Mouse (Mus musculus) T-cell, adult 2 months (primary cell): ENCODE measurements around the gene Nfu1.
A peak's percentile ranks its signal among the peaks of the same experiment; 100 is the strongest.
"Not testable (repeated sequence)": the region's sequence is repeated elsewhere in the genome, so short reads cannot be mapped to it uniquely, and the experiment has no call there.

Source experiments
- DNase-seq: peaks from one replicate; pipeline ENCODE4 v3.0.0; 2022; ENCODE audit warnings: low spot score

Gene Nfu1

DNA sequence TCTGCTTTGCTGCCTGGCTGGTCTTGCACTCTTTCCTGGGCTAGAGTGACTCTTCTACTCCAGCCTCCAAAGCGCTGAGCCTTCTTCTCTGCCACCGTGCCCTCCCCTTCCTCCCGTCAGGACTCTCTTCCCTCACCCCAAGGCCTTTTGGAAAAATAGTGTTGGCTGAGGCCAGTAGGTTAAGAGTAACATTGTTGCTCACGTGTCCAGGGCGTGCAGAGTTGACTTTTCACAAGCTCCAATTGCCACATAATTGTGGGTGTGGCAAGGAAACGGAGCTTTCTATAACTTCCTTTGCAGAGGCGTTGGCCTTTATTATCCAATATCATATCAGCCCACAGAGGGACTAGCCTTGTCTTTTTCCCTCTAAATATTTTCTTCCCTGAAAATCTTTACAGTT is 17.9 kb downstream of the Nfu1 start:
- no peak for DNase-seq

- DNase-seq = no peak
Observed at GRCm38 (mm10) chr6:87028881-87029280, 19.8 kb downstream of the Nfu1 start.

GRCm38 (mm10) chr6:87031310-87031709 is 22.3 kb downstream of the Nfu1 start:
- DNase-seq = not testable (repeated sequence)

DNA sequence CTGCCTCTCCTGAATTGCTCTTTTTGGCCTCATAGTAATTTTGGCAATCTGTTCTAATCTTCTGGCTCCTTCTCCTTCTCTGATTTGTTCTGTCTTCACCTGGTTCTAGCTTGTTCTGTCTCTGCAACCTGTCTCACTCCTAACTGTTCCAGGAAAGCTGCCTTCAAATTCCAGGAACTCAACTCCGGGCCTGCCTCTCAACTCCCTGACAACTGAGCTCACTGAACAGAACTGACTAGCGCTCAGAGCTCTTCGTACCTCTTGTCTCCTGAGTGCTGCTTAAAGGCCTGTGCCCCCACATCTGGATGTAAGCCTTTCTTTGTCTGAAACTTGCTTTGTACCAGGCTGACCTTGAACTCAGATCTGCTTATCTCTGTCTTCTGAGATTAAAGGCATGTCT is 23.4 kb downstream of the Nfu1 start:
- DNase-seq = no peak

DNA sequence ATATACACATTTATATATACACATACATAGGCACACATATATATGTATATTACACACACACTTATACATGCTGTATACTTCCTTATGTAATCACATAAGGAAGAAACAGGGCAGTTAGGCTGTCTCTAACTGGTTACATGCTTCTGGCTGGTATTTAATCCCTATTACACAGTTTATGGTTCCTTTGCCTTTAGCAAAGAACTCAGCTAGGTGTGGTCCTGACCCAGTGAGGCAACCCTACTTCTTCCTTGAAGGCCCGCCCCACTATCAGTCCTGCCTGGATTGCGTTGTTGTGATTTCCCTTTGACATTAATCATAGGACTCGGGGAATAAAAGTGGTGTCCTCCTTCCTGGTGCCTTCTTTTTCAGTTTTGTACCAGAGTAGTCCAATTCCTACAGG is 25.4 kb downstream of the Nfu1 start:
- no peak for DNase-seq

- DNase-seq = peak; percentile 46
Observed at GRCm38 (mm10) chr6:87037826-87038620, 29.0 kb downstream of the Nfu1 start.

DNA sequence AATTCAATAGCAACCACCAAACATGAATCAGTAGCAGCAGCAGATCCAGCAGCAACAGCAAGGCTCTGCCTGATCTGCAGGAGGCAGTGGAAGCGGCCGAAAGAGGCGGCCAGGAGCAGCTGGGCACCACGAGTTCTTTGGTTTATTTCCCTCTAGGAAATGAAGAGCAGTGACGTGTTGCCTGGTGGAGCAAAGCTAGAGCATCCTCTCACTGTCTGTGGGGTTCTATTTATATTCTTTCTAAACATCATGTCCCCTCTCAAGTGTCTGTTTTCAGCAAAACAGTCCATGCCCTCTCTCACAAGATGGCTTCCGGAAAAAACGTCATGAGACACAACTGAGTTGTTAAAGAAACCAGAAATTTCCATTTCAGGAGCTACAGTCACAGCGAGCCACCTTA is 30.1 kb downstream of the Nfu1 start:
- DNase-seq = no peak

GRCm38 (mm10) chr6:87040971-87041370 is 31.9 kb downstream of the Nfu1 start:
- DNase-seq = peak; percentile 75

GRCm38 (mm10) chr6:87041431-87041830 is 32.4 kb downstream of the Nfu1 start:
- DNase-seq = no peak

DNA sequence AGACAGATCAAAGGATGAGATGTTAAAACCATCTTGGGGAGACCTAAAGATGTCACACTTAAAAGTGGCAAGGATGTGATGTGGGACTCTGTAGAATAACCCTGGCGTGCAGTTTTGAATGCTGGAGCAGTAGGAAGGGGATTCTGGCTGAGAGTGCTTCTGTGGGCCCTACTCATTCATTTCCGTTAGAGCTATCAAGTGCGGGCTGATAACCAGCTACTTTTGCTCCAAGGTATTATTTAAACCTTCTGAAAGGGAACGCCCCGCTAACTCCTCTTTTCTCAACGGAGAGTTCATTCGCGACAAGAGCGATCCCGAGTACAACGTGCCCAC is 32.9 kb downstream of the Nfu1 start:
- DNase-seq = no peak

DNA sequence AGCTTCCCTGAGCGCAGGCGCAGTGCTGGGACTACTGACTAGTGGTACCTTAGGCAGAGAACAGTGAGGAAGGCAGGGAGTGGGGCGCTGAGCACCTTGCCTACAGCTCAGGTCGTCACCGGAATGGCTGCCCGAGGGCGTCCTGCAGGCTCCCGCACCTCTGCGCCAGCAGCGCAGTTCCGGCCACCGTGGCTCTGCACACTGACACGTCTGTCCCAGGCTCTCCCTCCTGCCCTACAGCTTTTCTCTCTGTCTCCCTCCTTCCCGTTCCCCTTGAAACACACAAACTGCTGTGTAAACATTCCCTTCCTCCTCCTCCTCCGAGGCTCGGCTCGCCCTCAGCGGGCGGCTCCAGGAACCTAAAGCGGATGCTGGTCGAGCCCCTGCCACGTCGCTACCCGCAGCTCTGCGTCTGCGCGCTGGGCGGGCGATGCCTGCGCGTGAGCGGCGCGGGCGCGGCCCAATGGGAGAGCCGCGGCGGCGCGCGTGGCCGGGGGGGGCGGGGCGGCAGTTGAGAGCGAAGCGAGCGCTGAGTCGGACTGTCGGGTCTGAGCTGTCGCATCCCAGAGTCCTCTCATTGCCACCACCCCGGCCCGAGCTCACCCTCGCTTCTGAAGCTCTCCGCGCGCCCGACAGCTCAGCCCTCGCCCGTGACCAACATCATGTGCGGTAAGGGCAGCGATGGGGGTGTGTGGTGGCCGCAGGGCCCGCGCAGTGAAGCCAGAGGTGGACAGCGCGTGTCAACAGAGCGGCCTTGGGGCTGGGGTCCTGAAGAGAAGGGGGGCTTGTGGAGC is 33.5 kb downstream of the Nfu1 start, which contains the start of gene Gfpt1:
TSS of gene Gfpt1 (plus strand) at position 510 of the 794 bp plus-strand sequence.
- DNase-seq = peak; percentile 96

DNA sequence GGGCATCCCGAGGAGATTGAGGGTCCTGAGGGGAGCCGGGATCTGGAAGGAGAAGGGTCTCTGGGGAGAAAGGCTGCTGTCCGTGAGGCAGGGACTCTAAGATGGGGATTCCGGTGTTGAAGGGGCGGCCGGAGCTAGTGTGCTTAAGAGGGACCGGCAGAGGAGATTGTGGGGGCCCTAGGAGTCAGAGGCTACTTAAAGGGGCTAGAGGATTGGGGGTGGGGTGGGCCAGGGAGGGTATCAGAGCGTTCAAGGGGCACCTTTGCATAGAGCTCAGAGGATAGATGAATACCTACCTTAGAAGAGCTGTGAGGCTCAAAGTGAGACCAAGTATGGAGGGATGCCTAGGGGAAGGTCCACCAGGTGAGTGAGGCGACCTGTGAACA is 34.1 kb downstream of the Nfu1 start:
- DNase-seq = no peak

- no peak for DNase-seq
Observed at GRCm38 (mm10) chr6:87044895-87045294, 35.9 kb downstream of the Nfu1 start.

- DNase-seq = no peak
Observed at GRCm38 (mm10) chr6:87045507-87045906, 36.5 kb downstream of the Nfu1 start.

GRCm38 (mm10) chr6:87048712-87049111 is 39.7 kb downstream of the Nfu1 start:
- not testable (repeated sequence) for DNase-seq

DNA sequence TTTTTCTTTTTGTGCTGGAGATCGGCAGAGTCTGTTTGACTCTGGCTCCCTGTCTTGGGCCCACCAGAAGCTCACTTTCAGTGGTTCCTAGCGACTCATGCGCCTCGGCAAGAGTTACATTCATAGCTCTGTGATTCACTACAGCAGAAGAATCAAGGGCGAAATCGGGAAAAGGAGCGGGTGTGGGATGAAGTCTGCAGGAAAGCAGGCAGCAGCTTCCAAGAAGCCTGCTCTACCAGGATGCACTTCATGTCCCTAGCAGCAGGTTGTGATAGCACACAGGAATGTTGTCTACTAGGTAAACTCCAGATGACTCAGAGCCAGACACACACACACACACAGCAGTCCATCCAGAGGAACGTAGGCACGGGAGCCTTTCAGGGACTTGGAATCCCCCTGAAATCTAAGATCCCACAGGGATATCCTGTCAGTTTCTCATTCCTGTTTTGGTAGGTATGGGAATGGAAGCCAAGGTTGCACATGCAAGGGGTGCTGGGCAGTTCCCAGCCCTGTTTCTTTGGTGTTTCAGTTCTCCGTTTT is 42.9 kb downstream of the Nfu1 start:
- no peak for DNase-seq

- no peak for DNase-seq
Observed at GRCm38 (mm10) chr6:87054193-87054592, 45.2 kb downstream of the Nfu1 start.

DNA sequence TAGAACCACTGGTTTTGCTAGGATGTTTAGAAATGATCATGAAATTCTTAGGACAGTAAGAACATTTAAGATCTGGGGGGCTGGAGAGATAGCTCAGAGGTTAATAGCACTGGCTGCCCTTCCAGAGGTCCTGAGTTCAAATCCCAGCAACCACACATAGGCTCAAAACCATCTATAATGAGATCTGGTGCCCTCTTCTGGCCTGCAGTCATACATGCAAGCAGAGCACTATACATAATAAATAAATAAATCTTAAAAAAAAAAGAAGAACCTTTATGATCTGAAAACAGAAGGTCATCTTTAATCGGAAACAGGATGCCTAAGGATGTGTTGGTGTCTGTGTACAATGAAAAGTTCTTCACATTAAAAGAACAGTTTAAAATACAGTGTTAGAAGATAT is 50.7 kb downstream of the Nfu1 start:
- no peak for DNase-seq

GRCm38 (mm10) chr6:87063586-87063985 is 54.5 kb downstream of the Nfu1 start:
- DNase-seq = no peak

DNA sequence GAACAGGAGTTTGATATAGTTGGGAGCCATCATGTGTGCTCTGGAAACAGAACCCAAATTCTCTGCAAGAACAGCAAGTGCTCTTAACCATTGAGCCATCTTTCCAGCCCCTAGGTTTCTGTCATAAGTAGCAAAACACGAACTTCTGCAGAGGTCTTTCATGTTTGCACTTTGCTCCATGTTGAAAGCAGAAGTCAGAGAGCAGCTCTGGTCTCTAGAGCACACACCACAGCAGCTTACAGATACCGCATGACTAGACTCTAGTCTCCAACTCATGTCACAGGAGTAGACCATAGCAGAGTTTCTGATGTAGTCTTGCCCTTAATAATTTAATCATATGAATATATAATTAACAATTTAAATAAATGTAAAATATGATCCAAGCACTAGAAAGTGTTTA is 59.2 kb downstream of the Nfu1 start:
- no peak for DNase-seq

- no peak for DNase-seq
Observed at GRCm38 (mm10) chr6:87069195-87069900, 60.3 kb downstream of the Nfu1 start.

DNA sequence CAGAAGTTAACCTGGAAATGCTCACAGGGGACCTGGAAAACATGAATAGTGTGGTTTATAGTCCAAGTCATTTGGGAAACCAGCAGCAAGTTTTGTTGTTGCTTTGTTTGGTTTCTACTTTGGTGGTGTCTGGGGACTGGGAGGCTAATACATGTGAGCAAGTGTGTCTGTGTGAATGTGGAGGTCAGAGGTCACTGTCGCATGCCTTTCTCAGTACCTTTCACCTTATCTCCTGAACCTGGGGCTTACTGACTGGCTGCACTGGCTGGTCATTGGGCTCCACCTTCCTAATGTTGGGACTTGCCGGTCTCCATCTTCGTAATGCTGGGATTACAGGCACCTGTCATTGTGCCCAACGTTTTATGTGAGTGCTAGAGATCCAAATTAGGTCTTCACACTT is 61.6 kb downstream of the Nfu1 start:
- DNase-seq = no peak

DNA sequence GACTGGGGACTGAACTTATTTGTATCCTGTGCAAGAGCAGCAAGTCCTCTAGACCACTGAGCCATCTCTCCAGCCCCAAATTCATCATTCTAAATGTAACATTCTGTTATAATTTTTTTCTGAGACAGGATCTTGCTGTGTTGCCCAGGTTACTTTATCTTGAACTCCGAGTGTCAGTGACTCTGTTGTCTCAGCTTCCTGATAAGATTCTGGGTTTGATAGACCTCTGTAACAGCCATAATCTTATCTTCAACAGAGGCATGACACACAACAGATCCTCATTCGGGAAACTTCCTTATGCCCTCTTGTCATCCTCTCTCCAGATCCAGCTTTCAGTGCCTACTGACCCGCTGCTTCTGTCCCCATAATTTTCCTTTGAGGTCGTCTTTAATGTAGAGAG is 63.7 kb downstream of the Nfu1 start:
- DNase-seq = no peak
